27 mouse cellular contexts compared by ENCODE assay signal in genomic region chr5:139726186-139726585, GRCm38 (mm10). TPM values are rescaled to one million over a fixed set of nuclear protein-coding genes. Genes with fewer than 3 reads are reported as not detected.
DNase-seq lines count a peak whose midpoint lies in the region; ATAC-seq lines count a peak whose summit lies in the region.
"Had no signal": no experiment of that assay in that cellular context is flagged by ENCODE, and none has a peak within 500 bp of the region (broad histone marks: within the 10 kb centered on the region; RNA-seq: fewer than 3 reads in every experiment).

No protein-coding gene starts in this region.

- ATAC-seq in liver, embryonic 12.5 days, result no peak
- no peak for ATAC-seq in liver, embryonic 15.5 days (ENCODE audit: insufficient read depth)
- ATAC-seq in forebrain, embryonic 13.5 days, result no peak
- ATAC-seq: forebrain, embryonic 14.5 days; midbrain, embryonic 16.5 days had no signal

- no peak overlapping the region for H3K9ac ChIP-seq in liver, embryonic 12.5 days
- no peak overlapping the region for H3K9ac ChIP-seq in liver, embryonic 15.5 days
- H3K9ac ChIP-seq in forebrain, embryonic 13.5 days, result no peak overlapping the region
- H3K9ac ChIP-seq: heart, embryonic 15.5 days; hindbrain, embryonic 15.5 days; limb, embryonic 15.5 days; lung, embryonic 15.5 days; neural tube, embryonic 13.5 days had no signal

- DNase-seq in liver, result no peak
- DNase-seq in NIH3T3 (ENCODE audit: low read depth), result peak; percentile 38
- DNase-seq in yolk sac, embryonic 10.5 days (ENCODE audit: low spot score), result no peak
- no peak for DNase-seq in heart, embryonic 10.5 days (ENCODE audit: low spot score)
- DNase-seq: cerebellum, adult 8-10 months; cerebellum, postnatal 36 days; gastrocnemius, postnatal 10 days; heart, adult 11 months; heart, postnatal 4 days; kidney, adult 2 months; lung, postnatal 36 days; right cerebral cortex, postnatal 4 days; thymus, postnatal 36 days had no signal

- H3K4me1 ChIP-seq in liver, embryonic 12.5 days, result peaks cover 84% of the 10 kb centered on the region
- peaks cover 77% of the 10 kb centered on the region for H3K4me1 ChIP-seq in liver, embryonic 15.5 days (replicated peaks)
- H3K4me1 ChIP-seq in forebrain, embryonic 13.5 days, result peaks cover 12% of the 10 kb centered on the region
- peaks cover 42% of the 10 kb centered on the region for H3K4me1 ChIP-seq in heart, embryonic 10.5 days

- no peaks in the 10 kb centered on the region for H3K27me3 ChIP-seq in liver, embryonic 12.5 days (replicated peaks)
- no peaks in the 10 kb centered on the region for H3K27me3 ChIP-seq in liver, embryonic 15.5 days
- H3K27me3 ChIP-seq in forebrain, embryonic 13.5 days, result no peaks in the 10 kb centered on the region
- no peaks in the 10 kb centered on the region for H3K27me3 ChIP-seq in heart, embryonic 10.5 days (ENCODE audit: insufficient read depth, poor library complexity, severe bottlenecking)
- H3K27me3 ChIP-seq: heart, embryonic 15.5 days; hindbrain, embryonic 15.5 days; limb, embryonic 15.5 days; lung, embryonic 15.5 days; neural tube, embryonic 13.5 days had no signal

- 64% methylated on average over 3 of the region's 3 CpGs for WGBS in liver, embryonic 12.5 days (ENCODE audit: insufficient replicate concordance)
- WGBS in liver, embryonic 15.5 days (ENCODE audit: insufficient replicate concordance), result 70% methylated on average over 3 of the region's 3 CpGs
- WGBS in forebrain, embryonic 13.5 days, result 87% methylated on average over 3 of the region's 3 CpGs
- 77% methylated on average over 3 of the region's 3 CpGs for WGBS in heart, embryonic 10.5 days

- H3K9me3 ChIP-seq in liver, embryonic 12.5 days (replicated peaks), result no peaks in the 10 kb centered on the region
- H3K9me3 ChIP-seq in liver, embryonic 15.5 days (replicated peaks), result no peaks in the 10 kb centered on the region
- no peaks in the 10 kb centered on the region for H3K9me3 ChIP-seq in forebrain, embryonic 13.5 days (replicated peaks)
- no peaks in the 10 kb centered on the region for H3K9me3 ChIP-seq in heart, embryonic 10.5 days
- H3K9me3 ChIP-seq: heart, embryonic 15.5 days; hindbrain, embryonic 15.5 days; limb, embryonic 15.5 days; lung, embryonic 15.5 days; midbrain, embryonic 10.5 days; neural tube, embryonic 13.5 days had no signal

- peaks cover 64% of the 10 kb centered on the region for H3K36me3 ChIP-seq in liver, embryonic 12.5 days
- peaks cover 41% of the 10 kb centered on the region for H3K36me3 ChIP-seq in liver, embryonic 15.5 days (replicated peaks)
- H3K36me3 ChIP-seq in forebrain, embryonic 13.5 days (ENCODE audit: poor library complexity, severe bottlenecking), result no peaks in the 10 kb centered on the region
- no peaks in the 10 kb centered on the region for H3K36me3 ChIP-seq in heart, embryonic 10.5 days
- H3K36me3 ChIP-seq: heart, embryonic 15.5 days; hindbrain, embryonic 15.5 days; limb, embryonic 15.5 days; lung, embryonic 15.5 days; midbrain, embryonic 10.5 days; neural tube, embryonic 13.5 days had no signal

- H3K27ac ChIP-seq in liver, embryonic 12.5 days, result peak overlapping the region; percentile 62
- peak overlapping the region; percentile 39; the same call in 1 of the 2 replicates for H3K27ac ChIP-seq in liver, embryonic 15.5 days (replicated peaks)
- H3K27ac ChIP-seq in forebrain, embryonic 13.5 days, result no peak overlapping the region
- no peak overlapping the region for H3K27ac ChIP-seq in heart, embryonic 10.5 days
- H3K27ac ChIP-seq: heart, embryonic 15.5 days; hindbrain, embryonic 15.5 days; kidney, postnatal 0 days; left cerebral cortex, adult 2 months; limb, embryonic 15.5 days; lung, embryonic 15.5 days; midbrain, embryonic 10.5 days; neural tube, embryonic 13.5 days had no signal

- H3K4me3 ChIP-seq in liver, embryonic 12.5 days, result no peak overlapping the region
- H3K4me3 ChIP-seq in liver, embryonic 15.5 days (replicated peaks), result no peak overlapping the region
- H3K4me3 ChIP-seq in forebrain, embryonic 13.5 days, result no peak overlapping the region
- H3K4me3 ChIP-seq in heart, embryonic 10.5 days, result no peak overlapping the region
- H3K4me3 ChIP-seq: heart, embryonic 15.5 days; hindbrain, embryonic 15.5 days; left cerebral cortex, adult 2 months; limb, embryonic 15.5 days; lung, embryonic 15.5 days; midbrain, embryonic 10.5 days; myocyte; neural tube, embryonic 13.5 days had no signal

- no peak overlapping the region for H3K4me2 ChIP-seq in liver, embryonic 12.5 days
- no peak overlapping the region for H3K4me2 ChIP-seq in liver, embryonic 15.5 days
- no peak overlapping the region for H3K4me2 ChIP-seq in forebrain, embryonic 13.5 days
- H3K4me2 ChIP-seq: heart, embryonic 15.5 days; hindbrain, embryonic 15.5 days; limb, embryonic 15.5 days; lung, embryonic 15.5 days; neural tube, embryonic 13.5 days had no signal

RNA-seq across cellular contexts. Expression of gene Micall2, which starts 9.9 kb away (rescaled TPM):
- 15.5 and 18.3 TPM in 2 replicates for polyA plus RNA-seq in liver, embryonic 12.5 days (2016; fragmentation: Nextera tagmentation; extraction: Ambion mirVana)
- polyA plus RNA-seq in liver, embryonic 15.5 days (2015; fragmentation: Nextera tagmentation; extraction: Ambion mirVana), result 12.1 and 12.3 TPM in 2 replicates
- polyA plus RNA-seq in forebrain, embryonic 13.5 days (2015; fragmentation: Nextera tagmentation; extraction: Ambion mirVana), result 3.2 and 4.5 TPM in 2 replicates
- polyA plus RNA-seq in heart, embryonic 10.5 days (2016; fragmentation: Nextera tagmentation; extraction: Ambion mirVana), result 4.1 and 5.7 TPM in 2 replicates

RNA-seq across cellular contexts. Expression of gene Ints1, which starts 49.3 kb away (rescaled TPM):
- polyA plus RNA-seq in liver, embryonic 12.5 days (2016; fragmentation: Nextera tagmentation; extraction: Ambion mirVana), result 21.8 and 23.3 TPM in 2 replicates
- 11.8 and 12.5 TPM in 2 replicates for polyA plus RNA-seq in liver, embryonic 15.5 days (2015; fragmentation: Nextera tagmentation; extraction: Ambion mirVana)
- polyA plus RNA-seq in forebrain, embryonic 13.5 days (2015; fragmentation: Nextera tagmentation; extraction: Ambion mirVana), result 23.5 and 27.6 TPM in 2 replicates
- 30.3 and 31.3 TPM in 2 replicates for polyA plus RNA-seq in heart, embryonic 10.5 days (2016; fragmentation: Nextera tagmentation; extraction: Ambion mirVana)

Comparison
In these comparisons a context has a peak if more than half of its experiments do, and no peak if none do; other contexts are left out.
1. H3K27ac ChIP-seq: peak in liver, embryonic 12.5 days (single experiment) and liver, embryonic 15.5 days (single experiment); none in forebrain, embryonic 13.5 days (single experiment) and heart, embryonic 10.5 days (single experiment).